Mouse (Mus musculus) brain, embryonic 14.5 days (tissue): ENCODE measurements around the gene Klhl3.

ENCODE experiments used
- CTCF ChIP-seq: fragments of 200-500 bp; IDR thresholded peaks from 2 replicates; pipeline ENCODE4 v1.5.1; 2012; ENCODE audit warnings: inconsistent platforms, mild to moderate bottlenecking, moderate library complexity, borderline replicate concordance; ENCODE audit not compliant: insufficient read depth, insufficient read length; ENCODE audit errors: extremely low read depth
- POLR2A ChIP-seq: fragments of 200-500 bp; IDR thresholded peaks from 2 replicates; pipeline ENCODE4 v1.6.1; 2012; ENCODE audit warnings: mild to moderate bottlenecking, inconsistent platforms, borderline replicate concordance; ENCODE audit not compliant: poor library complexity, insufficient read depth, insufficient read length, severe bottlenecking; ENCODE audit errors: extremely low read depth

DNA sequence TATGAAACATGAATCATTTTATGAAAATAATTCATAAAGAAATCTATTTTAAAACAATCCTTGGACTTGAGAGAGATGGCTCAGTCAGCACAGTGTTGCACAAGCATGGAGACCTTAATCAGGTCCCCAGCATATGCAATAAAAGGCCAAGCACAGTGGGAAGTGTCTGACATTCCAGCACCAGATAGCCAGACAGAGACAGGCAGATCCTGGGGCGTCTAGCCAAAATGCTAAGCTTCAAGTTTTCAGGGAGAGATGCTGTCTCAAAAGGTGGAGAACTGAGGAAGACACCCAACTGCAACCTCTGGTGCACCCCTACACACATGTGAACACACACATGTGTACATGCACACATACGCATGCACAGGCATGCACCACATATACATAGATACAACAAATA is 153.1 kb downstream of the Klhl3 start:
- TF ChIP-seq CTCF (no peak), POLR2A (no peak)
